Mouse (Mus musculus): ENCODE results near the gene Olfr127.
"Not testable (repeated sequence)": the region's sequence is repeated elsewhere in the genome, so short reads cannot be mapped to it uniquely, and the experiment has no call there.

Olfr127 gene

GRCm38 (mm10) chr17:37900137-37900536 is at the start of gene Olfr127:
Gene Olfr127 (plus strand): TSS chr17:37900437.
- no peak for DNase-seq (ENCODE audit: low spot score)

- DNase-seq (ENCODE audit: low spot score) = no peak
These were observed 36.3 kb upstream of the Olfr127 start for GRCm38 (mm10) chr17:37863901-37864300.

GRCm38 (mm10) chr17:37869676-37870205 is 30.5 kb upstream of the Olfr127 start:
- DNase-seq (ENCODE audit: low spot score) = peak; percentile 22

GRCm38 (mm10) chr17:37873830-37874229 is 26.4 kb upstream of the Olfr127 start:
- no peak for DNase-seq (ENCODE audit: low spot score)

- DNase-seq (ENCODE audit: low spot score) = not testable (repeated sequence)
These were observed 6.6 kb downstream of the Olfr127 start for GRCm38 (mm10) chr17:37906821-37907220.

- no peak for DNase-seq (ENCODE audit: low spot score)
These were observed 20.0 kb downstream of the Olfr127 start, which contains the start of gene Olfr128 for GRCm38 (mm10) chr17:37920248-37920647. Gene Olfr128 (plus strand): TSS chr17:37920548.

- no peak for DNase-seq (ENCODE audit: low spot score)
These were observed 52.7 kb downstream of the Olfr127 start, which contains the start of gene Olfr761 for GRCm38 (mm10) chr17:37952979-37953378. Gene Olfr761 (minus strand): TSS chr17:37953079.

Data from embryo, embryonic 10 days (tissue).